Mouse (Mus musculus): ENCODE results near the gene Zscan18.
"Not testable (repeated sequence)": the region's sequence is repeated elsewhere in the genome, so short reads cannot be mapped to it uniquely, and the experiment has no call there.

Zscan18 gene

GRCm38 (mm10) chr7:12802866-12803726 is at the start of gene Zscan18:
Gene Zscan18 (minus strand): TSS chr7:12803635.
- in situ Hi-C loops (cut with MboI; ENCODE audit: unreplicated experiment in 2 of 2): no loop called here

GRCm38 (mm10) chr7:12835779-12836178 is 32.3 kb upstream of the Zscan18 start:
- in situ Hi-C loops (cut with MboI; ENCODE audit: unreplicated experiment in 2 of 2): loop anchor here (5.0 to 10.0 kb wide), 2 partner anchors 42 to 351 kb away; no protein-coding TSS in a partner anchor

GRCm38 (mm10) chr7:12835193-12835671 is 31.8 kb upstream of the Zscan18 start:
- in situ Hi-C loops (cut with MboI; ENCODE audit: unreplicated experiment in 2 of 2): loop anchor here (5.0 to 10.0 kb wide), 2 partner anchors 42 to 350 kb away; no protein-coding TSS in a partner anchor

GRCm38 (mm10) chr7:12834162-12835120 is 31.0 kb upstream of the Zscan18 start, which contains the start of gene Zfp110:
Gene Zfp110 (plus strand): TSS chr7:12834761.
- in situ Hi-C loops (cut with MboI; ENCODE audit: unreplicated experiment in 2 of 2): loop anchor here (5.0 to 10.0 kb wide), 2 partner anchors 43 to 350 kb away; no protein-coding TSS in a partner anchor

- in situ Hi-C loops (cut with MboI; ENCODE audit: unreplicated experiment in 2 of 2): loop anchor here in 1 of 2 experiments (10.0 kb wide), 1 partner anchor 344 kb away; the partner anchor contains the start of gene Zfp606
These were observed 15.3 kb upstream of the Zscan18 start, which contains the start of gene Zfp329 for GRCm38 (mm10) chr7:12818521-12819295. Gene Zfp329 (minus strand): TSS chr7:12818858.

- in situ Hi-C loops (cut with MboI; ENCODE audit: unreplicated experiment in 2 of 2): loop anchor here in 1 of 2 experiments (10.0 kb wide), 1 partner anchor 341 kb away; the partner anchor contains the start of gene Zfp606
These were observed 12.1 kb upstream of the Zscan18 start for GRCm38 (mm10) chr7:12815566-12815965.

- in situ Hi-C loops (cut with MboI; ENCODE audit: unreplicated experiment in 2 of 2): no loop called here
These were observed 264 bp upstream of the Zscan18 start for GRCm38 (mm10) chr7:12803727-12804071.

GRCm38 (mm10) chr7:12799554-12799953 is 3.9 kb downstream of the Zscan18 start:
- in situ Hi-C loops (cut with MboI; ENCODE audit: unreplicated experiment in 2 of 2): no loop called here

- in situ Hi-C loops (cut with MboI; ENCODE audit: unreplicated experiment in 2 of 2): no loop called here
These were observed 5.5 kb downstream of the Zscan18 start for GRCm38 (mm10) chr7:12797971-12798370.

GRCm38 (mm10) chr7:12792624-12793023 is 10.8 kb downstream of the Zscan18 start:
- in situ Hi-C loops (cut with MboI; ENCODE audit: unreplicated experiment in 2 of 2): not testable (repeated sequence)

GRCm38 (mm10) chr7:12788025-12788424 is 15.4 kb downstream of the Zscan18 start:
- in situ Hi-C loops (cut with MboI; ENCODE audit: unreplicated experiment in 2 of 2): no loop called here

GRCm38 (mm10) chr7:12787333-12787732 is 16.1 kb downstream of the Zscan18 start:
- in situ Hi-C loops (cut with MboI; ENCODE audit: unreplicated experiment in 2 of 2): no loop called here

GRCm38 (mm10) chr7:12780151-12780830 is 23.1 kb downstream of the Zscan18 start:
- in situ Hi-C loops (cut with MboI; ENCODE audit: unreplicated experiment in 2 of 2): no loop called here

GRCm38 (mm10) chr7:12779782-12780150 is 23.7 kb downstream of the Zscan18 start:
- in situ Hi-C loops (cut with MboI; ENCODE audit: unreplicated experiment in 2 of 2): no loop called here

- in situ Hi-C loops (cut with MboI; ENCODE audit: unreplicated experiment in 2 of 2): no loop called here
These were observed 24.3 kb downstream of the Zscan18 start for GRCm38 (mm10) chr7:12779141-12779540.

- in situ Hi-C loops (cut with MboI; ENCODE audit: unreplicated experiment in 2 of 2): no loop called here
These were observed 28.8 kb downstream of the Zscan18 start for GRCm38 (mm10) chr7:12774606-12775005.

GRCm38 (mm10) chr7:12774111-12774510 is 29.3 kb downstream of the Zscan18 start:
- in situ Hi-C loops (cut with MboI; ENCODE audit: unreplicated experiment in 2 of 2): no loop called here

GRCm38 (mm10) chr7:12749431-12750198 is 53.8 kb downstream of the Zscan18 start:
- in situ Hi-C loops (cut with MboI; ENCODE audit: unreplicated experiment in 2 of 2): no loop called here

All from v-Abl transformed pro-B cells (cell line).